Mouse (Mus musculus) cortical plate, adult 2 months (tissue): ENCODE measurements around the gene Foxl1.

Experiments used
- CTCF ChIP-seq: fragments of 200-500 bp; IDR thresholded peaks from 2 replicates; pipeline ENCODE4 v1.5.1; 2011; ENCODE audit warnings: mild to moderate bottlenecking, control low read depth, low read length; ENCODE audit not compliant: insufficient read depth; ENCODE audit errors: extremely low read depth
- POLR2A ChIP-seq: fragments of 200-500 bp; IDR thresholded peaks from 2 replicates; pipeline ENCODE4 v1.6.1; 2011; ENCODE audit warnings: mild to moderate bottlenecking, low read length, control low read depth; ENCODE audit not compliant: insufficient read depth; ENCODE audit errors: extremely low read depth

GRCm38 (mm10) chr8:121170116-121170515, 42.4 kb downstream of the Foxl1 start:
- no peak for TF ChIP-seq CTCF
- no peak for TF ChIP-seq POLR2A
